Mouse (Mus musculus) lung, postnatal 0 days (tissue): Measurements from ENCODE around the gene Gpam.

Experiments used
- CTCF ChIP-seq: IDR thresholded peaks from 2 replicates; pipeline ENCODE4 v1.5.1; 2016; ENCODE audit warnings: antibody characterized with exemption, mild to moderate bottlenecking
- EP300 ChIP-seq: IDR thresholded peaks from 2 replicates; pipeline ENCODE4 v1.6.1; 2016; ENCODE audit warnings: antibody characterized with exemption, mild to moderate bottlenecking, control low read depth

GRCm38 (mm10) chr19:55117059-55117815, 9.8 kb downstream of the Gpam start:
- TF ChIP-seq CTCF (no peak), EP300 (no peak)
